9 mouse cellular contexts compared by ENCODE assay signal in the genomic region with DNA sequence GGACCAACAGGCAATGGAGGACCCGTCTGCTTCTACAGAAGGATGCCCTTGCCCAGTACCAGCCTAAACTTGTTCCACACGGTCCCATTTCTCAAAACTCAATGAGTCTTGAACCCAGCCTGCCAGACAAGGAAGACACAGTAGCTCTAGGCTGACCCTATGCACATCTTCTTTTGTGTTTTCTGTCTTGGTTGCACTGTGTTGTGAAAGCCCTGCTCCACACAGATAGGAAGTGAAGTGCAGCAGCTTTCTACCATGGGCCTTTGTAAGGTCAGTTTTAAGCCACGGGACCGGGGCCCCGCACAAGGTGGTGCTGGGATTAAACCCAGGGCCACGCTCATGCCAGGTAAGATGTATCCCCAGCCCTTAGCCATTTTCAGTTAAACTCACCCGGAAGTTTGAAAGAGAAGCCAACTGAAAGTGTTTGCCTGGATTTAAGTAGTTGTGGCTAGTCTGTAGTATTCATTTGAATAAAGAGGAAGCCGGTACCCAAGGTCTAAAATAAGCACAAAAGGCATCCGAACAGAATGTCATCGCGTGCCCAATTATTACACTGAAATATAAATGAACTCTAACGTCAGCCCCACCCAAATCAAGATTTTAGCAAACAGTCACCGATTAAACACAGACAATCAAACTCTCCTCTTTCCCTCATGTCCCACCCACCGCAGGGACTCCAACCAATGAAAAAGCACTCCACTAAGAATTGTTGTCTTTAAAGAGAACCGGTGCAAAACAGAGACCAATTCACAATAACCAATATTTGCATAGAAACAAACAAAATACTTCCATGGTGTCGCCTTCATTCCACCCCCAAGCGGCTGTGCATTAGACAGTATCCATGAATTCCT. TPM values are rescaled to one million over a fixed set of nuclear protein-coding genes. Genes with fewer than 3 reads are reported as not detected.
DNase-seq lines count a peak whose midpoint lies in the region; ATAC-seq and TF ChIP-seq lines count a peak whose summit lies in the region.
"Had no signal": no experiment of that assay in that cellular context is flagged by ENCODE, and none has a peak within 500 bp of the region (broad histone marks: within the 10 kb centered on the region; RNA-seq: fewer than 3 reads in every experiment).

No protein-coding gene starts in this region.

- 57% methylated on average over 17 of the region's 17 CpGs for WGBS in heart, postnatal 0 days
- 61% methylated on average over 17 of the region's 17 CpGs for WGBS in small intestine, adult 2 months
- WGBS in forebrain, embryonic 15.5 days, result 63% methylated on average over 17 of the region's 17 CpGs

- no peak for TF ChIP-seq POLR2A in small intestine, adult 2 months (IDR thresholded peaks at IDR 0.05; ENCODE audit: low read depth, low read length)

- peak overlapping the region; percentile 31; the same call in 1 of the 2 replicates for H3K4me2 ChIP-seq in heart, postnatal 0 days (ENCODE audit: low read depth, low read length)
- no peak overlapping the region for H3K4me2 ChIP-seq in forebrain, embryonic 15.5 days (replicated peaks)
- H3K4me2 ChIP-seq: midbrain, embryonic 11.5 days; neural tube, embryonic 13.5 days had no signal

- no peaks in the 10 kb centered on the region for H3K36me3 ChIP-seq in heart, postnatal 0 days (replicated peaks; ENCODE audit: control insufficient read depth, insufficient read depth, low read length)
- H3K36me3 ChIP-seq in small intestine, adult 2 months (ENCODE audit: control insufficient read depth, insufficient read depth, low read length), result no peaks in the 10 kb centered on the region
- no peaks in the 10 kb centered on the region for H3K36me3 ChIP-seq in forebrain, embryonic 15.5 days
- H3K36me3 ChIP-seq: neural tube, embryonic 13.5 days had no signal

- TF ChIP-seq EP300 in heart, postnatal 0 days (IDR thresholded peaks at IDR 0.05; ENCODE audit: low read depth), result no peak

- H3K4me3 ChIP-seq in heart, postnatal 0 days (ENCODE audit: low read depth, low read length), result no peak overlapping the region
- H3K4me3 ChIP-seq in small intestine, adult 2 months (ENCODE audit: low read depth, low read length), result peak overlapping the region; percentile 20; the same call in 1 of the 2 replicates
- no peak overlapping the region for H3K4me3 ChIP-seq in forebrain, embryonic 15.5 days
- H3K4me3 ChIP-seq: neural tube, embryonic 13.5 days had no signal

- no peak for TF ChIP-seq CTCF in heart, postnatal 0 days (IDR thresholded peaks at IDR 0.05; ENCODE audit: low read depth)
- TF ChIP-seq CTCF in small intestine, adult 2 months (IDR thresholded peaks at IDR 0.05; ENCODE audit: extremely low read depth, insufficient read length, insufficient replicate concordance, low read depth, low read length), result no peak

- H3K27me3 ChIP-seq in heart, postnatal 0 days (ENCODE audit: control insufficient read depth, insufficient read depth, low read length), result no peaks in the 10 kb centered on the region
- no peaks in the 10 kb centered on the region for H3K27me3 ChIP-seq in small intestine, adult 2 months (ENCODE audit: control insufficient read depth, insufficient read depth, low read length)
- no peaks in the 10 kb centered on the region for H3K27me3 ChIP-seq in forebrain, embryonic 15.5 days
- H3K27me3 ChIP-seq: neural tube, embryonic 13.5 days had no signal

- intact Hi-C loops in heart, postnatal 25 days (cut with DNase I), result no loop called here

- peak overlapping the region; percentile 10; the same call in 1 of the 2 replicates for H3K27ac ChIP-seq in heart, postnatal 0 days (ENCODE audit: low read depth)
- no peak overlapping the region; the same call in 1 of the 2 replicates for H3K27ac ChIP-seq in small intestine, adult 2 months (ENCODE audit: insufficient read depth, low read depth, low read length)
- H3K27ac ChIP-seq in forebrain, embryonic 15.5 days (replicated peaks), result no peak overlapping the region
- H3K27ac ChIP-seq: neural tube, embryonic 13.5 days had no signal

- no peak for ATAC-seq in heart, postnatal 0 days (ENCODE audit: insufficient read depth, low read depth)
- 0 out of 2 replicates have a peak, but pooled peaks have one; percentile 15 for ATAC-seq in common myeloid progenitor, adult 5-6 weeks (replicated peaks; ENCODE audit: low read depth, poor library complexity, severe bottlenecking)
- ATAC-seq in forebrain, embryonic 15.5 days (replicated peaks), result no peak

- DNase-seq in heart, postnatal 0 days (ENCODE audit: low spot score), result peak; percentile 14
- DNase-seq in heart, postnatal 25 days (ENCODE audit: low spot score), result no peak
- DNase-seq in CD4-positive helper T cell, adult 2 months (ENCODE audit: low read depth, low spot score), result peak; percentile 29
- no peak for DNase-seq in layer of hippocampus, adult 8-10 months (ENCODE audit: low spot score in 2 of 2)

- H3K4me1 ChIP-seq in heart, postnatal 0 days (ENCODE audit: control insufficient read depth, insufficient read depth), result peaks cover 21% of the 10 kb centered on the region
- H3K4me1 ChIP-seq in small intestine, adult 2 months (ENCODE audit: control insufficient read depth, insufficient read depth, insufficient read length, low read length), result no peaks in the 10 kb centered on the region; the same call in 1 of the 2 replicates
- 0 out of 2 replicates have a peak, but pooled peaks cover 3% of the 10 kb centered on the region for H3K4me1 ChIP-seq in forebrain, embryonic 15.5 days

- no peaks in the 10 kb centered on the region for H3K9me3 ChIP-seq in heart, postnatal 0 days (replicated peaks; ENCODE audit: control insufficient read depth, low read length)
- H3K9me3 ChIP-seq in forebrain, embryonic 15.5 days, result no peaks in the 10 kb centered on the region
- H3K9me3 ChIP-seq: neural tube, embryonic 13.5 days had no signal

- no peak overlapping the region for H3K9ac ChIP-seq in heart, postnatal 0 days (replicated peaks; ENCODE audit: low read depth, low read length)
- no peak overlapping the region for H3K9ac ChIP-seq in forebrain, embryonic 15.5 days (replicated peaks)
- H3K9ac ChIP-seq: neural tube, embryonic 13.5 days had no signal

RNA-seq across cellular contexts. Expression of gene Gsn, which starts 23.4 kb away (rescaled TPM):
- total RNA-seq in heart, postnatal 0 days (2014; rRNA removed; ENCODE audit: low replicate concordance), result 454 and 460 TPM in 2 replicates
- 255 and 259 TPM in 2 replicates for polyA plus RNA-seq in heart, postnatal 0 days (2015; fragmentation: Nextera tagmentation; extraction: Ambion mirVana)
- total RNA-seq in heart, postnatal 25 days (2021), result 100 to 1,000 TPM; 860 to 960 TPM
- 8.9 and 9.7 TPM in 2 replicates for total RNA-seq in common myeloid progenitor, adult 5-6 weeks (2017)
- polyA plus RNA-seq in small intestine, adult 2 months (2012; rRNA removed), result 198 and 205 TPM in 2 replicates
- polyA plus RNA-seq in forebrain, embryonic 15.5 days (2015; fragmentation: Nextera tagmentation; extraction: Ambion mirVana), result 18.0 and 18.1 TPM in 2 replicates
- total RNA-seq in layer of hippocampus, adult 8-10 months (2022), result 10 to 100 TPM; 41.3 to 77.4 (median 60.0) TPM

RNA-seq across cellular contexts. Expression of gene Rab14, which starts 31.9 kb away (rescaled TPM):
- total RNA-seq in heart, postnatal 0 days (2014; rRNA removed; ENCODE audit: low replicate concordance), result 83.8 and 130 TPM in 2 replicates
- polyA plus RNA-seq in heart, postnatal 0 days (2015; fragmentation: Nextera tagmentation; extraction: Ambion mirVana), result 346 and 349 TPM in 2 replicates
- total RNA-seq in heart, postnatal 25 days (2021), result 100 to 1,000 TPM; 117 to 136 TPM
- 136 and 137 TPM in 2 replicates for total RNA-seq in common myeloid progenitor, adult 5-6 weeks (2017)
- 28.2 and 239 TPM in 2 replicates for polyA plus RNA-seq in small intestine, adult 2 months (2012; rRNA removed)
- polyA plus RNA-seq in forebrain, embryonic 15.5 days (2015; fragmentation: Nextera tagmentation; extraction: Ambion mirVana), result 445 and 460 TPM in 2 replicates
- total RNA-seq in layer of hippocampus, adult 8-10 months (2022), result 100 to 1,000 TPM; 215 to 240 (median 217) TPM

Comparison
In these comparisons a context has a peak if more than half of its experiments do, and no peak if none do; other contexts are left out.
1. DNase-seq: peak in heart, postnatal 0 days (single experiment) and CD4-positive helper T cell, adult 2 months (single experiment); none in heart, postnatal 25 days (single experiment) and layer of hippocampus, adult 8-10 months (0 of 2).